Mouse (Mus musculus) thymus, postnatal 36 days (tissue): ENCODE data around the gene Sfxn3.
A peak's percentile ranks its signal among the peaks of the same experiment; 100 is the strongest.

Experiments used
- DNase-seq, 2 experiments: peaks; one replicate each; pipeline ENCODE4 v3.0.0; 2022; ENCODE audit warnings: mixed read lengths in 2 of 2

Gene Sfxn3

GRCm38 (mm10) chr19:45047417-45047934 lies at the start of gene Sfxn3:
TSS of gene Sfxn3 (plus strand) at chr19:45047503.
- peak; percentile 87 for DNase-seq

GRCm38 (mm10) chr19:44997786-44998185 lies 49.5 kb upstream of the Sfxn3 start:
- no peak for DNase-seq

- no peak for DNase-seq
Measured at GRCm38 (mm10) chr19:44999647-45000046, 47.7 kb upstream of the Sfxn3 start.

- DNase-seq = no peak
Measured at GRCm38 (mm10) chr19:45002301-45002700, 45.0 kb upstream of the Sfxn3 start.

GRCm38 (mm10) chr19:45003740-45004516 lies 43.4 kb upstream of the Sfxn3 start:
- no peak for DNase-seq

- peak in 1 of 2 experiments; percentile 52 for DNase-seq
Measured at GRCm38 (mm10) chr19:45005444-45005843, 41.9 kb upstream of the Sfxn3 start, which contains the start of gene Twnk. TSS of gene Twnk (plus strand) at chr19:45005663.

GRCm38 (mm10) chr19:45005957-45006712 lies 41.2 kb upstream of the Sfxn3 start, which contains the start of gene Mrpl43:
TSS of gene Mrpl43 (minus strand) at chr19:45006442.
- peak; percentile 93 to 95 for DNase-seq

- no peak for DNase-seq
Measured at GRCm38 (mm10) chr19:45007021-45007420, 40.3 kb upstream of the Sfxn3 start.

GRCm38 (mm10) chr19:45007425-45008191 lies 39.7 kb upstream of the Sfxn3 start:
- DNase-seq = no peak

- no peak for DNase-seq
Measured at GRCm38 (mm10) chr19:45010646-45011045, 36.7 kb upstream of the Sfxn3 start.

GRCm38 (mm10) chr19:45012219-45012618 lies 35.1 kb upstream of the Sfxn3 start:
- DNase-seq = no peak

- no peak for DNase-seq
Measured at GRCm38 (mm10) chr19:45012636-45013035, 34.7 kb upstream of the Sfxn3 start.

GRCm38 (mm10) chr19:45013581-45014225 lies 33.6 kb upstream of the Sfxn3 start:
- DNase-seq = no peak

GRCm38 (mm10) chr19:45014335-45014971 lies 32.9 kb upstream of the Sfxn3 start, which contains the start of gene Lzts2:
TSS of gene Lzts2 (plus strand) at chr19:45014414.
- DNase-seq = peak in 1 of 2 experiments; percentile 27

GRCm38 (mm10) chr19:45014981-45015402 lies 32.3 kb upstream of the Sfxn3 start:
- DNase-seq = peak; percentile 32 to 44

GRCm38 (mm10) chr19:45015518-45016281 lies 31.6 kb upstream of the Sfxn3 start:
- peak; percentile 73 to 83 for DNase-seq

- no peak for DNase-seq
Measured at GRCm38 (mm10) chr19:45016341-45017215, 30.7 kb upstream of the Sfxn3 start.

GRCm38 (mm10) chr19:45017216-45017771 lies 30.0 kb upstream of the Sfxn3 start:
- DNase-seq = peak; percentile 39 to 45

- DNase-seq = peak; percentile 26 to 51
Measured at GRCm38 (mm10) chr19:45017909-45018308, 29.4 kb upstream of the Sfxn3 start.
